Mouse (Mus musculus) liver, embryonic 12.5 days (tissue): Measurements from ENCODE around the gene Gm10770. TPM values are rescaled to one million over a fixed set of nuclear protein-coding genes. Genes with fewer than 3 reads are reported as not detected.

Experiments used
- polyA plus RNA-seq: library from polyadenylated mRNA; unstranded; fragments of >200 nt; fragmentation: Nextera tagmentation; extraction: Ambion mirVana; gene quantifications from 2 replicates; pipeline ENCODE4 v1.2.1, GENCODE M21; 2016

Gene Gm10770
- polyA plus RNA-seq, 1 experiment from 2014 or later: not detected

Other genes starting within 250 kb of the Gm10770 start
- 3.6 and 3.8 TPM in 2 replicates for gene Zfp120, start 43.0 kb downstream of the Gm10770 start, polyA plus RNA-seq
- gene Gm14139, start 2.1 kb upstream of the Gm10770 start, polyA plus RNA-seq: 0.10 and 0.12 TPM in 2 replicates
- 1.7 and 1.8 TPM in 2 replicates for gene Zfp937, start 38.4 kb upstream of the Gm10770 start, polyA plus RNA-seq
- gene Gm21994, start 75.9 kb upstream of the Gm10770 start, polyA plus RNA-seq: 1.9 and 2.5 TPM in 2 replicates
- gene Gm14124, start 77.8 kb upstream of the Gm10770 start, polyA plus RNA-seq: not detected in 2 replicates
- 1.2 and 1.3 TPM in 2 replicates for gene Gm10130, start 144.0 kb upstream of the Gm10770 start, polyA plus RNA-seq
- gene 3300002I08Rik, start 183.1 kb upstream of the Gm10770 start, polyA plus RNA-seq: 1.5 and 1.8 TPM in 2 replicates